Mouse (Mus musculus): Measurements from ENCODE around the gene Kif16b. TPM values are rescaled to one million over a fixed set of nuclear protein-coding genes. Genes with fewer than 3 reads are reported as not detected.

Gene Kif16b
- total and polyA plus RNA-seq, 3 experiments, result 10.7 to 32.0 (median 13.0) TPM

DNA sequence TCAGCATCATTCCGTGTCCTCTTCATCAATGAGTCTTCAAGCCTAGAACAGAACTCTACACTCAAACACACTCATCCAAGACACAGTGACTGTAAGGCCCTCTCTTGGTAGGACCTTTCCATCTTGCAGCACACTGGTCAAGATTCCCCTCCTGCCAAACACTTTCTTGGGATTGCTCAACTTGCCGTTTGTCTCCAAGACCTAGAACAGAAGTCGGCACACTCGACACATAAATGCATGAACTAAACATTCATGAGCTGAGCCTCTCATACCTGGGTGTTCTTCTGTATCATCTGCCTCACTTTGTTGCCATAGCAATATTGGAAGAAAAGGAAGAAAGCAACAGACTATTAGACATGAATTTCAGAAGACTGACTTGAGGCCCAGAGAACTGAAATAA is 16.9 kb downstream of the Kif16b start:
- TF ChIP-seq GATA1 (IDR thresholded peaks at IDR 0.05; ENCODE audit: low read depth, low read length), result no peak
- TF ChIP-seq SIN3A (IDR thresholded peaks at IDR 0.05; ENCODE audit: low read length), result no peak
- no peak for TF ChIP-seq HCFC1 (IDR thresholded peaks at IDR 0.05; ENCODE audit: low read depth, low read length)
- no peak for TF ChIP-seq ZC3H11A (IDR thresholded peaks at IDR 0.05; ENCODE audit: low read depth, low read length)
- TF ChIP-seq POLR2A (IDR thresholded peaks at IDR 0.05; ENCODE audit: control insufficient read depth in 1 of 2, insufficient read depth in 1 of 2, low read depth in 1 of 2, low read length in 2 of 2, poor library complexity in 1 of 2), result no peak
- TF ChIP-seq USF1 (IDR thresholded peaks at IDR 0.05; ENCODE audit: low read depth, low read length), result no peak
- no peak for TF ChIP-seq JUND (IDR thresholded peaks at IDR 0.05; ENCODE audit: low read depth, low read length)
- TF ChIP-seq TBP (IDR thresholded peaks at IDR 0.05; ENCODE audit: low read depth, low read length), result no peak
- no peak for TF ChIP-seq TCF12 (IDR thresholded peaks at IDR 0.05; ENCODE audit: low read depth, low read length)
- TF ChIP-seq MXI1 (IDR thresholded peaks at IDR 0.05; ENCODE audit: low read depth, low read length), result no peak
- no peak for TF ChIP-seq MEF2A (IDR thresholded peaks at IDR 0.05; ENCODE audit: extremely low read depth, insufficient replicate concordance, low read depth, low read length, poor library complexity, severe bottlenecking)
- no peak for TF ChIP-seq E2F4 (IDR thresholded peaks at IDR 0.05; ENCODE audit: borderline replicate concordance, low read depth, low read length)
- no peak for TF ChIP-seq MYB (IDR thresholded peaks at IDR 0.05; ENCODE audit: low read depth, low read length)
- no peak for TF ChIP-seq UBTF (IDR thresholded peaks at IDR 0.05; ENCODE audit: borderline replicate concordance, insufficient read depth, low read depth, low read length)
- TF ChIP-seq EP300 (IDR thresholded peaks at IDR 0.05; ENCODE audit: low read depth in 1 of 2, low read length in 2 of 2), result no peak
- TF ChIP-seq ETS1 (IDR thresholded peaks at IDR 0.05; ENCODE audit: low read depth, low read length), result no peak
- TF ChIP-seq CHD1 (IDR thresholded peaks at IDR 0.05; ENCODE audit: low read depth, low read length), result no peak
- TF ChIP-seq NRF1 (IDR thresholded peaks at IDR 0.05; ENCODE audit: insufficient read depth, low read depth, low read length, poor library complexity, severe bottlenecking), result no peak
- no peak for TF ChIP-seq ELF1 (IDR thresholded peaks at IDR 0.05; ENCODE audit: low read depth, low read length)
- TF ChIP-seq CTCF (IDR thresholded peaks at IDR 0.05 in 2 of 3, conservative IDR thresholded peaks at IDR 0.05 in 1 of 3; ENCODE audit: control insufficient read depth in 1 of 3, insufficient read depth in 1 of 3, low read depth in 2 of 3, low read length in 3 of 3, poor library complexity in 1 of 3, severe bottlenecking in 1 of 3), result no peak
- H3K36me3 ChIP-seq (ENCODE audit: control insufficient read depth in 1 of 2, insufficient read depth in 2 of 2, low read length in 2 of 2), result no peaks in the 10 kb centered on the region
- H3K4me1 ChIP-seq (ENCODE audit: control insufficient read depth in 1 of 2, insufficient read depth in 2 of 2, low read length in 2 of 2), result no peaks in the 10 kb centered on the region
- no peaks in the 10 kb centered on the region; the same call in 1 of the 2 replicates for H3K79me2 ChIP-seq (ENCODE audit: control insufficient read depth, insufficient read depth, low read length, poor library complexity)
- H3K4me3 ChIP-seq (ENCODE audit: control insufficient read depth in 1 of 2, insufficient read depth in 1 of 2, low read depth in 2 of 2, low read length in 2 of 2), result no peak overlapping the region
- no peaks in the 10 kb centered on the region for H3K9me3 ChIP-seq (replicated peaks; ENCODE audit: insufficient read depth, low read length)
- no peaks in the 10 kb centered on the region for H3K27me3 ChIP-seq (ENCODE audit: control insufficient read depth in 1 of 2, insufficient read depth in 2 of 2, low read length in 2 of 2)
- DNase-seq (ENCODE audit: low read depth, low spot score), result no peak
- H3K9ac ChIP-seq (ENCODE audit: control insufficient read depth, low read depth, low read length, poor library complexity, severe bottlenecking), result no peak overlapping the region
- H3K27ac ChIP-seq (ENCODE audit: control insufficient read depth, low read depth, low read length), result no peak overlapping the region

DNA sequence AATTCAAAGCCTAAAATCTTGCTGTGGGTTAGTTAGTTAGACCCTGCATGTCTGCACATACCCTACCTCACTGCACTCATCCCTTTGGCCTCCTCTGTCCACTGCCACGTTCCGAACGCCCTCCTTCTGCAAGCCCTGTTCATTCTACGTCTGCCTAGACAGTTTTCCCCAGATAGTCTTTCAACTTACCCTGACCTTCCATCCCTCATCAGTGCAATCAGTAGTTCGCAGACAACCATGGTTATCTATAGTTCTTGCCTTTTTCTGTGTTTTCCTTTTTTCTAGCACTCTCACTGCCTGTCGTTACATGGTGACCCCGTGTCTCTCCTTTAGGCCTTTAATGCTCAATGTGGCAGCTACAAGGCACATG is 17.7 kb downstream of the Kif16b start:
- no peak overlapping the region for H3K27ac ChIP-seq (ENCODE audit: control insufficient read depth, low read depth, low read length)
- TF ChIP-seq MYB (IDR thresholded peaks at IDR 0.05; ENCODE audit: low read depth, low read length) (no peak), MAFK (IDR thresholded peaks at IDR 0.05; ENCODE audit: borderline replicate concordance, low read depth, low read length) (no peak), GATA1 (IDR thresholded peaks at IDR 0.05; ENCODE audit: low read depth, low read length) (no peak), MAZ (IDR thresholded peaks at IDR 0.05; ENCODE audit: low read depth, low read length) (no peak), USF1 (IDR thresholded peaks at IDR 0.05; ENCODE audit: low read depth, low read length) (no peak), NRF1 (IDR thresholded peaks at IDR 0.05; ENCODE audit: insufficient read depth, low read depth, low read length, poor library complexity, severe bottlenecking) (no peak), ELF1 (IDR thresholded peaks at IDR 0.05; ENCODE audit: low read depth, low read length) (no peak), MXI1 (IDR thresholded peaks at IDR 0.05; ENCODE audit: low read depth, low read length) (no peak), JUND (IDR thresholded peaks at IDR 0.05; ENCODE audit: low read depth, low read length) (no peak), CTCF (IDR thresholded peaks at IDR 0.05 in 2 of 3, conservative IDR thresholded peaks at IDR 0.05 in 1 of 3; ENCODE audit: control insufficient read depth in 1 of 3, insufficient read depth in 1 of 3, low read depth in 2 of 3, low read length in 3 of 3, poor library complexity in 1 of 3, severe bottlenecking in 1 of 3) (no peak), USF2 (IDR thresholded peaks at IDR 0.05; ENCODE audit: borderline replicate concordance in 1 of 2, insufficient read depth in 1 of 2, low read depth in 1 of 2, low read length in 2 of 2) (no peak), KAT2A (conservative IDR thresholded peaks at IDR 0.05; ENCODE audit: low read depth, low read length) (no peak), EP300 (IDR thresholded peaks at IDR 0.05; ENCODE audit: low read depth in 1 of 2, low read length in 2 of 2) (no peak), SMC3 (IDR thresholded peaks at IDR 0.05; ENCODE audit: low read depth, low read length) (no peak), ZC3H11A (IDR thresholded peaks at IDR 0.05; ENCODE audit: low read depth, low read length) (no peak), MEF2A (IDR thresholded peaks at IDR 0.05; ENCODE audit: extremely low read depth, insufficient replicate concordance, low read depth, low read length, poor library complexity, severe bottlenecking) (no peak), RAD21 (IDR thresholded peaks at IDR 0.05; ENCODE audit: low read depth, low read length) (no peak), ZKSCAN1 (IDR thresholded peaks at IDR 0.05; ENCODE audit: low read depth, low read length) (no peak), HCFC1 (IDR thresholded peaks at IDR 0.05; ENCODE audit: low read depth, low read length) (no peak)
- H3K4me3 ChIP-seq (ENCODE audit: control insufficient read depth in 1 of 2, insufficient read depth in 1 of 2, low read depth in 2 of 2, low read length in 2 of 2), result no peak overlapping the region
- DNase-seq (ENCODE audit: low read depth, low spot score), result no peak
- no peak overlapping the region for H3K9ac ChIP-seq (ENCODE audit: control insufficient read depth, low read depth, low read length, poor library complexity, severe bottlenecking)
- no peaks in the 10 kb centered on the region for H3K27me3 ChIP-seq (ENCODE audit: control insufficient read depth in 1 of 2, insufficient read depth in 2 of 2, low read length in 2 of 2)
- H3K36me3 ChIP-seq (ENCODE audit: control insufficient read depth in 1 of 2, insufficient read depth in 2 of 2, low read length in 2 of 2), result no peaks in the 10 kb centered on the region
- no peaks in the 10 kb centered on the region for H3K9me3 ChIP-seq (replicated peaks; ENCODE audit: insufficient read depth, low read length)
- no peaks in the 10 kb centered on the region; the same call in 1 of the 2 replicates for H3K79me2 ChIP-seq (ENCODE audit: control insufficient read depth, insufficient read depth, low read length, poor library complexity)
- no peaks in the 10 kb centered on the region for H3K4me1 ChIP-seq (ENCODE audit: control insufficient read depth in 1 of 2, insufficient read depth in 2 of 2, low read length in 2 of 2)
